Mouse (Mus musculus) cortical plate, adult 2 months (tissue): ENCODE measurements around the gene a. TPM values are rescaled to one million over a fixed set of nuclear protein-coding genes. Genes with fewer than 3 reads are reported as not detected.

Experiments used
- H3K27ac ChIP-seq: fragments of 200-500 bp; 2 replicates; pipeline ENCODE4 v1.5.1; 2012; ENCODE audit warnings: low read length, control low read depth, inconsistent platforms; ENCODE audit not compliant: insufficient read depth
- H3K4me1 ChIP-seq: fragments of 200-500 bp; 2 replicates; pipeline ENCODE4 v1.6.1; 2011; ENCODE audit warnings: low read length; ENCODE audit not compliant: control insufficient read depth, insufficient read depth
- H3K4me3 ChIP-seq: fragments of 200-500 bp; 2 replicates; pipeline ENCODE4 v1.5.1; 2011; ENCODE audit warnings: mild to moderate bottlenecking, low read length, control low read depth; ENCODE audit not compliant: insufficient read depth
- CTCF ChIP-seq: fragments of 200-500 bp; IDR thresholded peaks from 2 replicates; pipeline ENCODE4 v1.5.1; 2011; ENCODE audit warnings: mild to moderate bottlenecking, control low read depth, low read length; ENCODE audit not compliant: insufficient read depth; ENCODE audit errors: extremely low read depth
- POLR2A ChIP-seq: fragments of 200-500 bp; IDR thresholded peaks from 2 replicates; pipeline ENCODE4 v1.6.1; 2011; ENCODE audit warnings: mild to moderate bottlenecking, low read length, control low read depth; ENCODE audit not compliant: insufficient read depth; ENCODE audit errors: extremely low read depth
- polyA plus RNA-seq: library from polyadenylated mRNA; depleted of rRNA; stranded (reverse); fragments of >200 nt; gene quantifications from 2 replicates; pipeline ENCODE4 v1.2.3, GENCODE M21; 2012

The a gene
- polyA plus RNA-seq, 1 experiment = 0.54 TPM

GRCm38 (mm10) chr2:154763226-154763625 is 28.0 kb upstream of the a start:
- Histone ChIP-seq H3K4me1 (no peaks in the 10 kb centered on the region), H3K27ac (no peak overlapping the region), H3K4me3 (no peak overlapping the region)
- TF ChIP-seq POLR2A (no peak), CTCF (no peak)

- H3K27ac ChIP-seq = no peak overlapping the region
Observed at GRCm38 (mm10) chr2:154764828-154765497, 26.2 kb upstream of the a start.

GRCm38 (mm10) chr2:154765554-154766008 is 25.6 kb upstream of the a start:
- no peak overlapping the region for H3K27ac ChIP-seq
- H3K4me1 ChIP-seq = no peaks in the 10 kb centered on the region
- TF ChIP-seq POLR2A = no peak
- H3K4me3 ChIP-seq = no peak overlapping the region

More at GRCm38 (mm10) chr2:154764828-154765497, 26.2 kb upstream of the a start:
- Histone ChIP-seq H3K4me1 (no peaks in the 10 kb centered on the region), H3K4me3 (no peak overlapping the region)
- 0 out of 2 replicates have a peak, but pooled peaks have one; percentile 3 for TF ChIP-seq CTCF
- no peak for TF ChIP-seq POLR2A

GRCm38 (mm10) chr2:154767051-154767450 is 24.2 kb upstream of the a start:
- TF ChIP-seq POLR2A (no peak), CTCF (no peak)
- Histone ChIP-seq H3K27ac (no peak overlapping the region), H3K4me3 (no peak overlapping the region), H3K4me1 (no peaks in the 10 kb centered on the region)

GRCm38 (mm10) chr2:154769930-154770329 is 21.3 kb upstream of the a start, which contains the start of gene Gm14214:
Gene Gm14214 (minus strand): TSS chr2:154770030.
- Histone ChIP-seq H3K27ac (no peak within 1 kb of the TSS), H3K4me3 (no peak within 1 kb of the TSS), H3K4me1 (no peaks in the 10 kb centered on the region)
- TF ChIP-seq CTCF = no peak
- no peak for TF ChIP-seq POLR2A

GRCm38 (mm10) chr2:154771604-154772003 is 19.6 kb upstream of the a start:
- H3K4me3 ChIP-seq = no peak overlapping the region
- no peaks in the 10 kb centered on the region for H3K4me1 ChIP-seq
- no peak overlapping the region for H3K27ac ChIP-seq
- TF ChIP-seq POLR2A (no peak), CTCF (no peak)

- Histone ChIP-seq H3K4me1 (peaks cover 2% of the 10 kb centered on the region; the same call in 1 of the 2 replicates), H3K27ac (no peak overlapping the region), H3K4me3 (no peak overlapping the region)
- TF ChIP-seq POLR2A (no peak), CTCF (no peak)
Observed at GRCm38 (mm10) chr2:154774032-154774431, 17.2 kb upstream of the a start.

- H3K4me3 ChIP-seq = no peak overlapping the region
- H3K4me1 ChIP-seq = peaks cover 2% of the 10 kb centered on the region; the same call in 1 of the 2 replicates
- TF ChIP-seq CTCF (no peak), POLR2A (no peak)
- no peak overlapping the region for H3K27ac ChIP-seq
Observed at GRCm38 (mm10) chr2:154776496-154776895, 14.7 kb upstream of the a start.

- Histone ChIP-seq H3K27ac (no peak overlapping the region), H3K4me3 (no peak overlapping the region), H3K4me1 (peaks cover 2% of the 10 kb centered on the region; the same call in 1 of the 2 replicates)
- no peak for TF ChIP-seq CTCF
- TF ChIP-seq POLR2A = no peak
Observed at GRCm38 (mm10) chr2:154779648-154780047, 11.6 kb upstream of the a start.

GRCm38 (mm10) chr2:154782361-154782760 is 8.8 kb upstream of the a start:
- no peak overlapping the region for H3K4me3 ChIP-seq
- TF ChIP-seq POLR2A = no peak
- no peak for TF ChIP-seq CTCF
- H3K27ac ChIP-seq = no peak overlapping the region
- H3K4me1 ChIP-seq = peaks cover 4% of the 10 kb centered on the region
